Mouse (Mus musculus) right cerebral cortex, postnatal 25 days (tissue): ENCODE data around the gene Pax3.

Source experiments
- DNase-seq: peaks from one replicate; pipeline ENCODE4 v3.0.0; 2022

Pax3 gene

GRCm38 (mm10) chr1:78057939-78058338 is 139.0 kb downstream of the Pax3 start:
- DNase-seq: no peak

- DNase-seq: no peak
Measured at GRCm38 (mm10) chr1:78053677-78054076, 143.3 kb downstream of the Pax3 start.
